Mouse (Mus musculus): ENCODE data around the gene Pole3. TPM values are rescaled to one million over a fixed set of nuclear protein-coding genes. Genes with fewer than 3 reads are reported as not detected.

The Pole3 gene
- 14.8 and 15.3 TPM in 2 replicates for polyA plus RNA-seq (2012; rRNA removed)

DNA sequence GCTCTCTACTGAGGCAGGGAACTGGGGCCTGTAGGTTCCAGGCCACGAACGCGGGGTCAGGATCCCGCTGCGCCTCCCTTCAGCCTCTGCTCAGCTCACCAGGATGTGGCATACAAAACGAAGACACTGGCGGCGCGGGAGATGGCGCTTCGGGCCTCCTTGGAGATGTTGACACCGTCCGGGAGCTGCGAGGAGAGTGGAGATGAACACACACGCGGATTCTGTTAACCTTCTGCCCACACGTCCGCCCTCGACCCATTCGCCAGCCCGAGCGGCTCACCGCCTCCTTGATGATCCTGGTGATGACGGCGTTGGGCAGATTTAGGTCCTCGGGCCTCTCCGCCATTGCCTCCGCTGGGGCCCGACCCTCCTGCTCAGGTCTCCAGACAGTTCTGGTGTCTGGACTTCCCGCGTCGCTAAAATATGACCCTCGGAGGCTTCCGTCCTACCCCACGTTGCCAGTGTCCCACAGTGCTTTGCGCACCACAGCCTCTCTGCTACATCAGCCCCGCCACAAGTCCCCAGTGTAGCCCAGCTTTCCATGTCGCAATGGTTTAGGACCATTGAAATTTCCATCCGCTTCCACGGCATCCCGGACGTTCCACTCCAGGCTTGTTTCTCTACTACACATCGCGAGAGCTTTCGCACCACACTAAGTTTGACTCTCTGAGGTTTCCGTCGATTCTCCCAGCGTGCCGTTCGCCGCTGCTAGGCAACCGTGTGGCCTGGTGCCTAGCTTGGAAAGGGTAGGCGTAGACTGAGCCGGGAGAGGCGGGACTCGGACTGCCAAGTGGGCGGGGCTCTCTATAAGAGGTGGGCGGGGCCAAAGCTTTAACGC lies at the start of gene Pole3, which contains the start of gene 4933430I17Rik:
TSS of gene Pole3 (minus strand) at position 418 of the 838 bp plus-strand sequence.
TSS of gene 4933430I17Rik (plus strand) at position 719 of the 838 bp plus-strand sequence.

DNA sequence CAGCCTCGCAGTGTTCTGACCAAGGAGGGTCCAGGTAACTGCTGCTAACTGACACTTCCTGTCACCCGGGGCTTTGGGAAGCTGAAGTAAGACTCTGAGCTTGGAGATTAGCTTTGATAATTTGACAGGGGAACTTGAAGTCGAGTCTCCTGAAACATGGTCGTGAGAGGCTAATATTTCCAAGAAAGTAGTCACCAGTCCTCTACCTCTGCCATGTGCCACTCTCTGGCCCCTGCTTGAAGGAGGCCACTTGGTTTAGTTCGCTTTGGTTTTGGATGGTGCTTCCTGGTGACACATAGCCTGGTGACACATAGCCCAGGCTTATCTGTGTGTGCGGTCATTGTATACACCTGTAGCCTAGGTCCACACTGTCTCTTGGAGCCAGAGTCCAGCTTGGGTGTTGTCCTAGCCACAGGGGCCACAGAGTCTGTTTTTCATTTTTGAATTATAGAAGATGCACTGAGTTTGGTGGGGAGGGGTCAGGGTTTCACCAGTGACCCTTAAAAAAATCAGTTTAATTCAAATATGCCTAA lies 35.0 kb upstream of the Pole3 start, which contains the start of gene Rgs3:
TSS of gene Rgs3 (plus strand) at position 51 of the 533 bp plus-strand sequence.

DNA sequence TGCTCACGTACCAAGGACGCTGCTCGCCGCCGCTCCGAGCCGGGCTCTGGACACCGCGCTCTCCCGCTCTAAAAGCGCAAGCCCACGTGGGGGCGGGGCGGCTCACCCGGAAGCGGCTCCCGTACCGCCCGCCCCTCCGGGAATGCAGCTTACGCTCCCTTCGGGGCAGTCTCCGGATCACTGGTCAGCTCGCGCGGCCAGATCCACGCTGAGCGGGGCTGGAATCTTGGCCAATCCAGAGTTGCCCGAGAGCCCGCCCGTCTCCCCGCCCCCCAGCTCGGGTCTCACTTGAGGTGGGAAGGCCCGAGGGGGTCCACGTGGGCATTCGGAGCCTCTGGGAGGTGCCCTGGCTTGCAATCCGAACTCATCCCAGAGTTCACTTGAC lies 5.0 kb downstream of the Pole3 start, which contains the start of gene Alad:
TSS of gene Alad (minus strand) at position 70 of the 385 bp plus-strand sequence.

DNA sequence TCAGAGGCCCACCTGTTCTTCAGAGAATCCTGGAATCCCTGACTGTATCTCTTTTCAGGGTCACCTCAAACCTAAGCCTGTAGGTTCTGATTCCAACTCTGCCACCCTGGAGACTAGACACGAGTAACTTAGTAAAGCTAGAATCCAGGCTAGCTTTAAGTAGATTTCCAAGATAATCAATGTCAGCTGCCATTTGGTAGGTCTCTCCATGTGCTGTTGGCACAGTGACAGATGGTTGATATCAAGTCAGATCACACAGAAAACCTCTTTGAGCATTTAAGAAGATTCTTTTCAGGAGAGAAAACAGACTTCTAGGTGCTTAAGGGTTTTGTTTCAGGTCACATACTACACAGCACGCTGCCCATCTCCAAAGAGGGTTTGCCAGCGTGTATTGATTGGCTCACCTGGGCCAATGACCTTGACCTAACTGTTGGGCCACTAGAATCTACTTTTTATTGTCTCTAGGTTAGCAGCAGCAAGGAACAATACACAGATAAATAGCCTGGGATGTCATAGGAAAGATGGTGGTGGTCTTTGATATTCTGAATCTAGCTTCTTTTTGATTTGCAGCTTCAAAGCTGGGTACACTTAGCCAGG lies 21.4 kb downstream of the Pole3 start, which contains the start of gene Hdhd3:
TSS of gene Hdhd3 (minus strand) at position 94 of the 597 bp plus-strand sequence.

DNA sequence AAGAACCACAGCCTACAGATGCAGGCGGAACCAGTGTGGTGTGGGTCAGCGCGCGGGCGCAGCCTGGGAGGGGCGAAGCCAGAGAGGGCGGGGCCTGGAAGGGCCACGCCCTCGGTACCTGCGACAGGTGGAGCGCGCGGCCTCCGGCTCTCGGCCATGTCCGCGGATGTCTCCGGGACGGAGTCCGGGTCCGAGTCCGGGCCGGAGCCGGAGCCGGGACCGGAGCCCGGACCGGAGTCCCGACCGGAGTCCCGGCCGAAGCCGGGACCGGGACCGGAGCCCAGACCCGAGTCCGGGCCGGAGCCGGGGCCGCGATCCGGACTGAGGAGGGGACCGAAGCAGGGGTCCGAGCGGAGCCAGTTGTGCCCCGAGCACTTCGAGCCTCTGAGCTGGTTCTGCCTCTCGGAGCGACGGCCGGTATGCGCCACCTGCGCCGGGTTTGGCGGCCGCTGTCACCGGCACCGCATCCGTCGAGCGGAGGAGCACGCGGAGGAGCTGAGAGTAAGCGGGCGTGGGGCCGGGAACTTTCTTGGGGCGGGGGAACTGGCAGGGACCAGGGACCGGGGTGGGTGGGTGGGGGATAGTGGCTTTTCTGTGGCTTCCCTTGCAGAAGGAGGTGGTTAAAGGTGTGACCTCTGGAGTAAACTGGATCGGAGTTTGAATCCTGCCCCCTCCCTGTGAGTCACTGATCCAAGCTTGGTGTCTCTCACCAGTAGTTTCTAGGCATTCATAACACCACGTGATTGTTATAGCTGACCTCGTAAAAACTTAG lies 44.7 kb downstream of the Pole3 start, which contains the start of gene Bspry:
TSS of gene Bspry (plus strand) at position 117 of the 772 bp plus-strand sequence.

Other genes starting within 250 kb of the Pole3 start
- 28.8 and 31.7 TPM in 2 replicates for gene Fkbp15, start 164.5 kb downstream of the Pole3 start, polyA plus RNA-seq (2012; rRNA removed)
- 16.5 and 16.7 TPM in 2 replicates for gene Slc31a1, start 164.3 kb downstream of the Pole3 start, polyA plus RNA-seq (2012; rRNA removed)
- gene Cdc26, start 116.4 kb downstream of the Pole3 start, polyA plus RNA-seq (2012; rRNA removed) = 13.5 and 20.4 TPM in 2 replicates
- 13.0 and 14.0 TPM in 2 replicates for gene Prpf4, start 116.3 kb downstream of the Pole3 start, polyA plus RNA-seq (2012; rRNA removed)
- gene Rnf183, start 89.8 kb downstream of the Pole3 start, polyA plus RNA-seq (2012; rRNA removed) = 4.6 and 5.8 TPM in 2 replicates
- 6.6 and 6.9 TPM in 2 replicates for gene Wdr31, start 54.2 kb downstream of the Pole3 start, polyA plus RNA-seq (2012; rRNA removed)
- 25.1 and 35.0 TPM in 2 replicates for gene Bspry, start 45.0 kb downstream of the Pole3 start, polyA plus RNA-seq (2012; rRNA removed)
- 10.2 and 18.2 TPM in 2 replicates for gene Hdhd3, start 21.6 kb downstream of the Pole3 start, polyA plus RNA-seq (2012; rRNA removed)
- gene Alad, start 5.2 kb downstream of the Pole3 start, polyA plus RNA-seq (2012; rRNA removed) = 202 and 299 TPM in 2 replicates
- gene 4933430I17Rik, start 301 bp upstream of the Pole3 start, polyA plus RNA-seq (2012; rRNA removed) = 0.16 TPM in 1 of 2 replicates, not detected in the other
- 96.1 and 108 TPM in 2 replicates for gene Rgs3, start 34.8 kb upstream of the Pole3 start, polyA plus RNA-seq (2012; rRNA removed)

Measured in ovary, adult 2 months (tissue).